Mouse (Mus musculus) 3134 (cell line): ENCODE results near the gene Celsr3.

ENCODE experiments used
- DNase-seq: peaks from one replicate; pipeline ENCODE4 v3.0.0-alpha.2; 2011; ENCODE audit warnings: low spot score; ENCODE audit not compliant: insufficient read length; ENCODE audit errors: extremely low read depth

Celsr3 gene

DNA sequence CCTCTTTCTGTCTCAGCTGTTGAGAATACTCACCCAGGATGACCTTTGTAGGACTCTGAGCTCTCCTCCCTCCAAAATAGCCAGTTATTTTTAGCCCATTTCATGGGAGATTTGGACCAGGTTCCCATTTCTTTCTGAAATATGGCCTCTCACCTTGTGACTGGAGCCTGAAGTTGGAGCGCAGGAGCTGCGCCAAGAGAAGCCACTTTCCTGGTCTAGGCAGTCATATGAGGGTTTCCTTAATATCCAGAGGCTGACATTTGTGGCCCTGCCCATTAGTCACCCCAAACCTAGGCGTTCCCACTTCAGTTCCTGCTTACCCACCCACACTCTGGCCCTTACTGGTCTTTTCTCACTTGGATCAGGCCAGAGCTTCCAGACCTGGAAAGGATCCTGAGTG lies 26.9 kb downstream of the Celsr3 start, which contains the start of gene Slc26a6:
TSS of gene Slc26a6 (plus strand) at position 308 of the 400 bp plus-strand sequence.
- no peak for DNase-seq

DNA sequence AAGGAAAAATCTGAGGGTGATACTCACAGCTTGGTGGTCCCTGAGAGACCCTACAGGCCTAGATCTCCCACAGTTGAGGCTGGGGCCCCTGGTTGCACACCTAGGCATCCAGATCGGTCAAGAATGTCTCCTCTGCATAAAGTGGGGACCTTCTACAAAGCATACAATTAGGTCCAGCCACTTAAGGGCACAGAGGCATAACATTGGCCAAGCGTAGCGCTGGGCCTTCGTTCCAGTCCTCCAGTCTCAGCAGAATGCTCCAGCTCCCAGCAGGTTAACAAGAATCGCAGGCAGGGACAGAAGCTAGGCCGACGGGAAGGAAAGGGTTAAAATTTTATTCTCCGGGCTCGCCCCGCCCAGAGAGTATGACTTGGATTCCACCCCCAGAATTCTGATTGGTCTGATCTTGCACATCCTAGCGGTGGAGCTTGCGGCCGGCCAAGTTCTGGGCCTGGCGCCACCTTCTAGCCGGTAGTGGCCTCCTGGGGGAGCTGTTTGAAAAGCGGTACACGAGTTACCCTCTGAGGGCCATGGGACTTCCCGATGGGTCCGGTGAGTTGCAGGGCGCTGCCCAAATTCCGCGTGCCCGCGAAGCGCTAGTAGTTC lies 27.6 kb downstream of the Celsr3 start:
- peak; percentile 95 for DNase-seq

DNA sequence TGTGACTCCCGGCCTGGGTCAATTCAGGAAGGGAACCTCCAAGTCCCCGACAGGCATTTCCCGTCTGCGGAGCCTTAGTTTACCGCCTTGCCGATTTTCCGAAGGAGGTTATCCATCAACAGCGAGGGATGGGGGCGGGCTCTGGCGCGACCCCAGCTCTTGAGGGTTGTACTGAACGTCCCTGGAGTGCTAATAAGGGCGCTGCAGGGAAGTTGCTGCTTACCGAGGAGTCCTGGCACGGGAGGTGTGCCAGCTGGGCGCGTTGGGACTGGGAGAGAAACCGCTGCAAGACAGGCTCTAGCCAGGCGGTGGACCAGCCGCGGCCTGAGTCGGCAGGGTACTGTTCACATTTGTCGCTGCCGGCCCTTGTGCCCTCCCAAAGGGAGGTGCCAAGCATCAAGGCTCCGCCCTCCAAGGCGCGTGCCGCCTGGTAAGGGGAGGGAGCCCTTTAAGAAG lies 28.1 kb downstream of the Celsr3 start:
- peak; percentile 95 for DNase-seq

DNA sequence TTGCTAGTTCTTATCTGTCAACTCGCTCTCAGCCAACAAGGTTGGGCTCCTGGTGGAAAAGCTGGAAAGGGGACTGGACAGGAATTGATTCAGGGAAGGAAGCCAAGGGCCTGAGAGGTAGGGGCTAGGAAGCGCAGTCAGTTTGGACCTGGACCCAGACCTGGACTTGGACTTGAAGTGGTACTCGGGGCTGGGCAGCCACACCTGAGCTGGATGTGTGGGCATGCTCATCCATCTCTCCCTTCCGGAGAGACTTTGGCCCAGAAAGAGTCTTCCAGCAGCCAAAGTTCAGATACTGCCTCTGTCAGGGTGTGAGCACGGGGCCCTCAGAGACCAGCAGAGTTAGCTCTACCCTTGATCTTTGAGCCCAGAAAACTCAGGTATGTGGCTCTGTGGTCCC lies 29.2 kb downstream of the Celsr3 start:
- DNase-seq, result no peak

DNA sequence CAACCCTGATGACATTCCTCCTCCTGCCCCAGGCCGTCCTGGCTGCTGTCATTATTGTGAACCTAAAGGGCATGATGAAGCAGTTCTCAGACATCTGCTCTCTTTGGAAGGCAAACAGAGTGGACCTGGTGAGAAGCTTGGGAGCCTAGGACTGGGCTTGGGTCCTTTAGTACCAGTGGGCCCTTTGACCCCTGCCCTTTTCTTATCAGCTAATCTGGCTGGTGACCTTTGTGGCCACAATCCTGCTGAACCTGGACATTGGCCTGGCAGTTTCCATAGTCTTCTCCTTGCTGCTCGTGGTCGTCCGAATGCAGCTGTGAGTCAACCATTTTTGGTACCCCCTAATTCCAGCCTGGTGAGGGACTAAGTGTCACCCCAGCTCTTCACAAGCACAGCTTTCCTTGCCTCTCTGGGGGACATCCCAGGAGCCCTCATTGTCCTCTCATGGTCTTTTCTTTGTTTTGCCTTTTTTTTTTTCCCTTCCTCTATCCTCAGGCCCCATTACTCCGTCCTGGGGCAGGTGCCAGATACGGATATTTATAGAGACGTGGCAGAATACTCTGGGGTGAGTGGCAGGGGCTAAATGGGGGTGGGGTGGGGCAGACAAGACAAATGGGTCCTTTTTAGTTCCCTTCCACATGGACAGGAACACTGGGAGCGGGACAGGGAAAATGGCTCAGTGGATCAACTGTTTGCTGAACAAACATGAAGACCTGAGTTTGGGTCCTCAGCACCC lies 32.8 kb downstream of the Celsr3 start:
- DNase-seq, result no peak
